Mouse (Mus musculus) testis, adult 2 months (tissue): ENCODE results near the gene Ropn1.

Experiments
- CTCF ChIP-seq: fragments of 200-500 bp; IDR thresholded peaks from 2 replicates; pipeline ENCODE4 v1.5.1; 2012; ENCODE audit warnings: low read depth, mild to moderate bottlenecking, inconsistent platforms, low read length, moderate library complexity; ENCODE audit not compliant: control insufficient read depth, insufficient read depth, insufficient replicate concordance
- POLR2A ChIP-seq: fragments of 200-500 bp; IDR thresholded peaks from 2 replicates; pipeline ENCODE4 v1.6.1; 2012; ENCODE audit warnings: low read depth, mild to moderate bottlenecking, inconsistent platforms, low read length, moderate library complexity; ENCODE audit not compliant: control insufficient read depth

DNA sequence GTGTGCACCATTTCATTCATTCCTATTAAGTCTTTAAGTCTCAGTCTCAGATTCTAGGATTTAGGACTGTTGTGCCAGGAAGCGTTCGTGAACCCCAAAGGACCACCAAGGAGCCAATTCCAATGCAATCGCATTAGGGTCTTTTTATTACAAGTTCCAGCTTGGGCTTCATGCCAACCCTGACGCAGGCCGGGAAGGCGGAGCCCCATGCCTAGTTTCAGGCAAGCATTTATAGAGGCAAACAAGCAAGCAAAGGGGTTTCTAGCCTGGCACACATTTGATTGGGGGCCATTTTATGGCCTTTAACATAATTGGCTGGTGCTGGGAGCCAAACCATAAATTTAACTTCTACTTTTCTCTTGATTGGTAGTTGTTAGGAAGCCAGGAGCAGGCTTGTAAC, 24.6 kb downstream of the Ropn1 start:
- no peak for TF ChIP-seq CTCF
- no peak for TF ChIP-seq POLR2A
